Mouse (Mus musculus): Measurements from ENCODE around the gene Bet1l.
A peak's percentile ranks its signal among the peaks of the same experiment; 100 is the strongest.

Bet1l gene

DNA sequence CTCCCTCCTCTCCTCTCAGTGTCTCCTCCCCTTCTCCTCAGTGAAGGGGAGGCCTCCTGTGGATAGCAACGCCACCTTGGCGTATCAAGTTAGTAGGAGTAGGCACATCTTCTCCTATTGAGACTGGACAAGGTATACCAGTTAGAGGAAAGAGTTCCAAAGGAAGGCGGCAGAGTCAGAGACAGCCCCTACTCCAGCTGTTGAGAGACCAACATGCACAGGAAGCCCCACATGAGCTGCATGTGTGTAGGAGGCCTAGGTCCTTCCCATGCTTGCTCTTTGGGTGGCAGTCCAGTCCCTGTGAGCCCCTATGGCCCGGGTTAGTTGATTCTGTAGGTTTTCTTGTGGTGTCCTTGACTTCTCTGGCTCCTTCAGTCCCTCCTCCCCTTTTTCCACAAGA lies 24.0 kb downstream of the Bet1l start:
- no peak for DNase-seq (ENCODE audit: low read depth)

DNA sequence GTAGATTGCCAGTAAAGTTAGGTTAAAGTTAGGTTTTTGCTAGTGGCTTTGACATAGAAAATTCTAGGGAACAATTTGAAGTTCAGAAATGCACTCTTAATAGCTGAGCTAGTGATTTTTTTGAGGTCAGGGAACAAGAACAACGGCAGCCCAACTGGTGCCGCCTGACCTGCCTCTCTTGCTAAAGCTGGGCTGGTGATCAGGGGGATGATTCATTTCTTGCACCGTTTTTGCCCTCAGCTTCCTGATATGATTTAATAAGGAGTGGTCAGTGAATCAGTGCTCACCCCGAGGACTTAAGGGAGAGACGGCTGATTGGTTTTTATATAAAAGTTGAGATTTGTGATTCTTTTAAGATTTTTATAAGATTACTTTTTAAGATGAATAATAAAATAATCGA lies 25.9 kb downstream of the Bet1l start:
- no peak for DNase-seq (ENCODE audit: low read depth)

DNA sequence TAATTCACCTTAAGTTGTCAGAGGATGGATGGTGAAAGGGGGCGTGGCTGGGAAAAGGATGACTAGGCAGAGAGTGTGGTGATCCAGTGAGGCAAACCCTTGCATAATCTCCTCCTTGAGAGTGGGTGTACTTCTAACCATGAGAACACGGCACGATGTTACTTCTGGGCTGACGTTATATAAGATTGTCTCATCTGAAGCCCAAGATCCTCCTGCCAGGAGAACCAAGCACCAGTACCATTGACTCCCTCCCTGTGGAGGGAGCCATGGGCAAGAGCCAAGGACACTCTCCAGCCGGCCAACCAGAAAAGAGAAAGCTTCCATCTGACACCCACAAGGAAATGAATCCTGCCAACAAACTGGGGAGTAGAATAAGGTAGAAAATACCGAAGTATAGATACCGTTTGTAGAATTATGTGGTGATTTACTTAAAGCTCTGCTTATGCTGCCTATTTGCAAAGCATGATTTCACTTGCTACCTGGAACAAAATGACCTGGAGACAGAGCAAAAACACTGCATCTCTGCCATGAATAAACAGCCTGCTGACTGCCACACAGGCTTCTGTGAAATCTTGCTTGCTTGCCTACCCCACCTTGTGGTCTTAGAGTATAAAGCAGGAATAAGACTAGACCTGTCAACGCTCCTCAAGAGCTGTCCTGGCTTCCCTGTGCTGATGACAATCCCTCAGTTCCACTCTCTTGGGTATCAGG lies 29.1 kb downstream of the Bet1l start:
- DNase-seq (ENCODE audit: low read depth) = no peak

DNA sequence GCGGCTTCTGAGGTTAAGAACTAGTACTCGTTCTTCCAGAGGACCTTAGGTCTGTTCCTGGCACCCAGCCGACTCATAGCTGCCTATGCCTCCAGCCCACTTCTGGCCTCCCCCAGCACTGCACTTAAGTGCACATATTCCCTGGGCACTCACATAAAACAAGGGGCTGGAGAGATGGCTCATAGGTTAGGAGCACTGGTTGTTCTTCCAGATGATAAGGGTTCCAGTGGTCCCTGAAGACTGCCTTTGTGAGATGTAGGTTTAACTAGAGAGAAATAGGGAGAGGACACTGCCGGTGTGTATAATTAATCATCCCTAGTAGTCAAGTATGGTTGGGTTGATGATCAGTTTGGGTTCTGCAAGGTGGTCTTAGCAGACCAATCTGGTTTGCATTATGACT lies 34.6 kb downstream of the Bet1l start:
- DNase-seq (ENCODE audit: low read depth) = no peak

DNA sequence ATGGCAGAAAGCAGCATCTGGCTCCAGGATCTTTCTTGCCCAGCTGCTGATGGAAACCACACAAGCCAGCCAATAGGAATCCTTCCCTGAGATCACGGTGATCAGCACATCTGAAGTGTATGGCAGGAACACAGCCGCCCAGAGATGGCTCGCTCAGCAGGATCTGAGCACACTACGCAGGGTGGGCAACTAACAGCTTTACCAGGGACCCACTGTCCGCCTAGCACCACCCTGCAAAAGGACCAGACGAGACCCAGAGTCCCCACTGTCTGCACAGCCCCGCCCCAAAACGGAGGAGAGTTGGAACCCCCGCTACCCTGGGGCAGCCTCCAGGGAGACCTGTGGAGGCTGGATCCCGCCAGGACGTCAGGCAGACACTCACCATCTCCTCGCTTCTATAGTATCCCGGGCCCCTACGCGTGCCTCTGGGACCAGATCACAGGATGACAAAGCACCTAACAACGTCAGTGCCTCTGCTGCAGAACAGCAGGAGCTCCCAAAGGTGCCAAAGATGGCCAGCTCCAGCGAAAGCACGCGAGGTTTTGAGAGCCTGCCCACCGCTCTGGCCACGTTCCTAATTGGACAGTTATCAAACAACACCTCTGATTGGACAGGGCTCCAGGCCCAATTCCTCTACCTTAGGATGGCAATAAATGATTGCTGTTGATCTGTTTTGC lies 35.6 kb downstream of the Bet1l start, which contains the start of gene Zfp941:
Zfp941 (minus strand) TSS at position 526 of the 677 bp plus-strand sequence.
- DNase-seq (ENCODE audit: low read depth) = no peak

DNA sequence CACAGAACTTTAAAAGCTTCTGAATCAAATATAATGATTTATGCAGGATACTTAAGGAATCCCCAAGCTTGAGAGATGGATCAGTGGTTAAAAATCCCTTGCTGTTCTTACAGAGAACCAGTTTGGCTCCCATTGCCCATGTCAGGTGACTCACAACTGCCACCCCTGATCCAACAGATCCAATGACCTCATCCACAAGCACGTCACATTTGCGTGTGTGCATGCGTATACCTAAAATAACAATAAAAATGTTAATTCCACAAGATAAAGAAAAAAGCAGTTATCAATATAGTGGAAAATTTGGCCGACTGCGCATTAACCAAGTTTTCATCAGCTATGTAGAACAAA lies 36.1 kb downstream of the Bet1l start:
- DNase-seq (ENCODE audit: low read depth) = no peak

DNA sequence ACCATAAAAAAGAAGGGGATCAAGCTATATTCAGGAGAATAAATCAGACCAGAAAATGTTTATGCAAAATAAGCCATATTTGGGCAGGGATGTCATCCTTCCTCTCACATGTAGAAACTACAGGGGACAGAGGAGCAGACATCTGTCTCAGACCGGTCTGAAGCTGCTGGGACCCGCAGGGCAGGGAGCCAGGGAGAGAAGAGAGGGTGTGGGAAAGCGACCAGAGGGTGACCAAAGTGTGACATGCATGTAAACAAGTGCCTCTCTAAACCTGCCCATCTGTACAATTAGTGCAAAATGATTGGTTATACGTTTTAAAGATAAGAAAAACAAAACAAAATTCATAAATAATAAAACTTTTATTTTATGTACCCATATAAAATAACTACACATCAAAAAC lies 37.2 kb downstream of the Bet1l start:
- DNase-seq (ENCODE audit: low read depth) = no peak

DNA sequence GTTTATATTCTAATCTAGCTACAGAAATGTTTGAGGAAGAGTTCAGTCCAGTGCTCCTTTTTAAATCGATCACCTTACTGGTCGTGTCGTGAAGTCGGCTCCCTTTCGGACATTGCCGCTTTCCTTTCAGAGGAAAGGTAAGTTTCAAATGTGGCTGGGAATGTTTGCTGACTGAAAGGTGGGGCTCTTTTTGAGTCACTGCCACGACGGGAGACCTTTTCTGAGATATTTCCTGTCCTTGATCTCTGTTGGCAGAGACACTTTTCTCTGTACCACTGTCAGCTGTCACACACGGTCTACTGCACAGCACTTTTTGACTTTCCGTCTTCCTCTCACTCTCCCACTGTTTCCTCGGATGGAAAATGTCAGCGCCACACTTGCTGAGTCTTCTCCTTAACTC lies 44.5 kb downstream of the Bet1l start:
- no peak for DNase-seq (ENCODE audit: low read depth)

DNA sequence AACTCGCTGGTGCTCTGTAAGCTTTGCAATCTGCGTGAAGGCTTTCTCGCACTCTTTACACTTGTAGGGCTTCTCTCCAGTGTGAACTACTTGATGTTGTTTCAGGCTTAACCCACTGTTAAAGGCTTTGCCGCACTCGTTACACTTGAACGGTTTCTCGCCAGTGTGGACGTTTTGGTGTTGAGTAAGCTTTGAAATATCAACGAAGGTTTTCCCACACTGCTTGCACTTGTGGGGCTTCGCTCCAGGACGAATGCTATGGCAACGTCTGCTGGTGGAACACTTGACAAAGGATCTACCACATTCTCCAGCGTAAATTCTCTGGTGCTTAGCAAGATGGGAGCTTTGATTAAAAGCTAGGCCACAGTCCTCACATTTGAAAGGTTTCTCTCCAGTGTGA lies 45.7 kb downstream of the Bet1l start:
- no peak for DNase-seq (ENCODE audit: low read depth)

DNA sequence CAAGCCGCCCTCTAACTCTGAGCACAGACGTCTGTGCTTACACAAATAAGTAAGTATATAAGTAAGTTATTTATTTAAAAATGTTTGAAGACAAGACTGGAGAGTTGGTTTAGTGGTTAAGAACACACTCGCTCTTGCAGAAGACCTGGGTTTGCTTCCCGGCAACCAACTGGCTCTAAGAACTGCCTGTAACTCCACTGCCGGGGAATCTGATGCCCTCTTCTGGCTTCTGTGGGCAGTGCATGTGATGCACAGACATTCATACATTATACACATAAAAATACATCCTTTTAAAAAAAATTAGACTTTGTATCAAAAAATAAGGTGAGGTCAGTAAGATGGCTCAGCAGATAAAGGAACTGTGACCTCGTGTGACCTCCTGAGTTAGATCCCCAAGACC lies 46.9 kb downstream of the Bet1l start:
- no peak for DNase-seq (ENCODE audit: low read depth)

DNA sequence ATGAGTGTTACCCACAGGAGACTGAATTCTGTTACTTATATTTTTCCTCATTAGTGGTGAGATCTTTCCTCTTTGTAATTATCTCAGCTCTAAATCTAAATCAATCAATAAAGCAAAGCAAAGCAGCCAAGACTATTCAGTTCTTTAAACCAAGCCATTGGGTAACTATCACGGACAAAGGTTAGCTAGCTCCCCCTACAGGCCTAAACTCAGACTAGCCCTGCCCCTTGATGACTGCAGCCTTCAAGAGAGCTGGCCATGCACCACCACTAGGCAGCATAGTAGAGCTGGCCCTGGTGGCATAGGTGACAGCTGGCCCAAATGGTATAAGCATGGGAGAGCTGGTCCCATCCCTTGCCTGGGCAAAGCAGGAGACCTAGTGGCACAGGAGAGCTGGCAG lies 51.7 kb downstream of the Bet1l start:
- peak; percentile 37 for DNase-seq (ENCODE audit: low read depth)

All from c-Kit-positive CD71-negative TER-119-negative erythroid progenitor cells, embryonic 14.5 days (primary cell).